Mouse (Mus musculus) heart, embryonic 12.5 days (tissue): ENCODE data around the gene Ntan1. TPM values are rescaled to one million over a fixed set of nuclear protein-coding genes. Genes with fewer than 3 reads are reported as not detected.
"Not testable (repeated sequence)": the region's sequence is repeated elsewhere in the genome, so short reads cannot be mapped to it uniquely, and the experiment has no call there.

ENCODE experiments used
- ATAC-seq: fragments of 200-750 bp; cut with Nextera tagmentation; 2 replicates; pipeline ENCODE4 v1.8.0; 2017; ENCODE audit warnings: moderate TSS enrichment, moderate library complexity; ENCODE audit not compliant: insufficient number of reproducible peaks, low FRiP score
- H3K27ac ChIP-seq: fragments of 300-500 bp; sonication (generic); 2 replicates; pipeline ENCODE4 v1.5.1; 2016; ENCODE audit warnings: mild to moderate bottlenecking, moderate library complexity; ENCODE audit not compliant: poor library complexity, severe bottlenecking
- H3K27me3 ChIP-seq: fragments of 300-500 bp; sonication (generic); replicated peaks from 2 replicates; pipeline ENCODE4 v1.6.1; 2016; ENCODE audit warnings: mild to moderate bottlenecking, moderate library complexity
- H3K36me3 ChIP-seq: fragments of 300-500 bp; sonication (generic); 2 replicates; pipeline ENCODE4 v1.6.1; 2016; ENCODE audit warnings: mild to moderate bottlenecking, moderate library complexity
- H3K4me1 ChIP-seq: fragments of 300-500 bp; sonication (generic); replicated peaks from 2 replicates; pipeline ENCODE4 v1.6.1; 2016; ENCODE audit warnings: mild to moderate bottlenecking
- H3K4me2 ChIP-seq: fragments of 300-500 bp; sonication (generic); 2 replicates; pipeline ENCODE4 v1.6.1; 2016; ENCODE audit warnings: mild to moderate bottlenecking, moderate library complexity
- H3K4me3 ChIP-seq: fragments of 300-500 bp; sonication (generic); 2 replicates; pipeline ENCODE4 v1.5.1; 2016; ENCODE audit warnings: mild to moderate bottlenecking
- H3K9ac ChIP-seq: fragments of 300-500 bp; sonication (generic); 2 replicates; pipeline ENCODE4 v1.6.1; 2016; ENCODE audit warnings: mild to moderate bottlenecking, moderate library complexity
- H3K9me3 ChIP-seq: fragments of 300-500 bp; sonication (generic); replicated peaks from 2 replicates; pipeline ENCODE4 v1.6.1; 2016; ENCODE audit warnings: mild to moderate bottlenecking, moderate library complexity
- WGBS: fragments of 180-500 bp; shearing (Covaris S2); methylation state at CpG from one replicate; pipeline ENCODE4 v1.1.7; 2016; 5-methylcytosine and 5-hydroxymethylcytosine counted together
- polyA plus RNA-seq: library from polyadenylated mRNA; unstranded; fragments of >200 nt; fragmentation: Nextera tagmentation; extraction: Ambion mirVana; gene quantifications from 2 replicates; pipeline ENCODE4 v1.2.1, GENCODE M21; 2016

The Ntan1 gene
- 144 and 145 TPM in 2 replicates for polyA plus RNA-seq

- peak; percentile 97 for ATAC-seq
- Histone ChIP-seq H3K27ac (peak within 1 kb of the TSS; percentile 91), H3K4me1 (peaks cover 28% of the 10 kb centered on the region), H3K27me3 (no peaks in the 10 kb centered on the region), H3K4me3 (peak within 1 kb of the TSS; percentile 84), H3K9me3 (no peaks in the 10 kb centered on the region), H3K36me3 (peaks cover 29% of the 10 kb centered on the region), H3K4me2 (peak within 1 kb of the TSS; percentile 87), H3K9ac (peak within 1 kb of the TSS; percentile 90)
- under 1% methylated on average over 57 of the region's 58 CpGs for WGBS
These were observed at the start of gene Ntan1 for GRCm38 (mm10) chr16:13818560-13819393. TSS of gene Ntan1 (plus strand) at chr16:13818845.

- WGBS: 71% methylated on average over 4 of the region's 4 CpGs
- not testable (repeated sequence) for H3K27me3 ChIP-seq
These were observed 47.0 kb upstream of the Ntan1 start for GRCm38 (mm10) chr16:13771603-13772002.

GRCm38 (mm10) chr16:13772051-13772450 is 46.6 kb upstream of the Ntan1 start:
- H3K27ac ChIP-seq, ATAC-seq: not testable (repeated sequence)
- 79% methylated on average over 5 of the region's 5 CpGs for WGBS

More at GRCm38 (mm10) chr16:13771603-13772002, 47.0 kb upstream of the Ntan1 start:
- H3K9me3 ChIP-seq, H3K4me3 ChIP-seq, H3K36me3 ChIP-seq, ATAC-seq, H3K9ac ChIP-seq, H3K27ac ChIP-seq, H3K4me1 ChIP-seq, H3K4me2 ChIP-seq: not testable (repeated sequence)

GRCm38 (mm10) chr16:13774011-13774410 is 44.6 kb upstream of the Ntan1 start:
- H3K4me3 ChIP-seq, H3K27ac ChIP-seq, ATAC-seq, H3K36me3 ChIP-seq, H3K9ac ChIP-seq, H3K4me2 ChIP-seq, H3K4me1 ChIP-seq, H3K27me3 ChIP-seq: not testable (repeated sequence)
- 79% methylated on average over 2 of the region's 2 CpGs for WGBS
- peaks cover 11% of the 10 kb centered on the region for H3K9me3 ChIP-seq

More at GRCm38 (mm10) chr16:13772051-13772450, 46.6 kb upstream of the Ntan1 start:
- H3K36me3 ChIP-seq, H3K9me3 ChIP-seq, H3K4me2 ChIP-seq, H3K4me1 ChIP-seq, H3K4me3 ChIP-seq, H3K27me3 ChIP-seq, H3K9ac ChIP-seq: not testable (repeated sequence)

- not testable (repeated sequence) for H3K27ac ChIP-seq, H3K4me1 ChIP-seq, H3K27me3 ChIP-seq, H3K4me3 ChIP-seq, H3K36me3 ChIP-seq, ATAC-seq, H3K4me2 ChIP-seq, H3K9ac ChIP-seq
- peaks cover 17% of the 10 kb centered on the region for H3K9me3 ChIP-seq
- WGBS: 81% methylated on average over 3 of the region's 3 CpGs
These were observed 44.0 kb upstream of the Ntan1 start for GRCm38 (mm10) chr16:13774651-13775050.

GRCm38 (mm10) chr16:13780353-13781036 is 38.1 kb upstream of the Ntan1 start, which contains the start of gene Rrn3:
TSS of gene Rrn3 (plus strand) at chr16:13780708.
- peaks cover 14% of the 10 kb centered on the region for H3K4me1 ChIP-seq
- under 1% methylated on average over 57 of the region's 57 CpGs for WGBS
- peaks cover 17% of the 10 kb centered on the region for H3K9me3 ChIP-seq
- H3K27me3 ChIP-seq: no peaks in the 10 kb centered on the region
- peak within 1 kb of the TSS; percentile 74 for H3K4me2 ChIP-seq
- H3K4me3 ChIP-seq: peak within 1 kb of the TSS; percentile 97
- peak within 1 kb of the TSS; percentile 94 for H3K9ac ChIP-seq
- H3K27ac ChIP-seq: peak within 1 kb of the TSS; percentile 78
- peak; percentile 98 for ATAC-seq
- H3K36me3 ChIP-seq: peaks cover 30% of the 10 kb centered on the region

- peak overlapping the region; percentile 42; the same call in 1 of the 2 replicates for H3K9ac ChIP-seq
- peaks cover 14% of the 10 kb centered on the region for H3K4me1 ChIP-seq
- H3K27ac ChIP-seq: no peak overlapping the region
- H3K27me3 ChIP-seq: no peaks in the 10 kb centered on the region
- H3K4me3 ChIP-seq: peak overlapping the region; percentile 97
- no peak for ATAC-seq
- peaks cover 37% of the 10 kb centered on the region for H3K36me3 ChIP-seq
- peaks cover 17% of the 10 kb centered on the region for H3K9me3 ChIP-seq
- H3K4me2 ChIP-seq: peak overlapping the region; percentile 74
- 26% methylated on average over 8 of the region's 8 CpGs for WGBS
These were observed 37.4 kb upstream of the Ntan1 start for GRCm38 (mm10) chr16:13781216-13781615.

GRCm38 (mm10) chr16:13785932-13786331 is 32.7 kb upstream of the Ntan1 start:
- 88% methylated on average over 3 of the region's 3 CpGs for WGBS
- no peaks in the 10 kb centered on the region for H3K27me3 ChIP-seq
- ATAC-seq: no peak
- H3K4me2 ChIP-seq: no peak overlapping the region
- H3K27ac ChIP-seq: no peak overlapping the region
- no peak overlapping the region for H3K9ac ChIP-seq
- no peak overlapping the region for H3K4me3 ChIP-seq
- H3K9me3 ChIP-seq: no peaks in the 10 kb centered on the region
- H3K4me1 ChIP-seq: peaks cover 8% of the 10 kb centered on the region
- H3K36me3 ChIP-seq: peaks cover 69% of the 10 kb centered on the region

- not testable (repeated sequence) for H3K27ac ChIP-seq, ATAC-seq
- 91% methylated on average over 2 of the region's 2 CpGs for WGBS
These were observed 25.2 kb upstream of the Ntan1 start for GRCm38 (mm10) chr16:13793441-13793840.

GRCm38 (mm10) chr16:13796746-13797175 is 21.9 kb upstream of the Ntan1 start:
- WGBS: 89% methylated on average over 5 of the region's 5 CpGs
- peaks cover 91% of the 10 kb centered on the region for H3K36me3 ChIP-seq
- no peak overlapping the region for H3K4me2 ChIP-seq

More at GRCm38 (mm10) chr16:13793441-13793840, 25.2 kb upstream of the Ntan1 start:
- H3K36me3 ChIP-seq: peaks cover 83% of the 10 kb centered on the region
- not testable (repeated sequence) for H3K9me3 ChIP-seq, H3K27me3 ChIP-seq, H3K4me3 ChIP-seq, H3K4me2 ChIP-seq, H3K9ac ChIP-seq, H3K4me1 ChIP-seq

GRCm38 (mm10) chr16:13801231-13801630 is 17.4 kb upstream of the Ntan1 start:
- Histone ChIP-seq H3K4me1 (no peaks in the 10 kb centered on the region), H3K9ac (no peak overlapping the region), H3K27me3 (no peaks in the 10 kb centered on the region), H3K4me2 (no peak overlapping the region), H3K27ac (no peak overlapping the region), H3K9me3 (no peaks in the 10 kb centered on the region), H3K36me3 (peaks cover 86% of the 10 kb centered on the region), H3K4me3 (no peak overlapping the region)
- 90% methylated on average over 4 of the region's 4 CpGs for WGBS
- no peak for ATAC-seq

More at GRCm38 (mm10) chr16:13796746-13797175, 21.9 kb upstream of the Ntan1 start:
- Histone ChIP-seq H3K4me3 (no peak overlapping the region), H3K4me1 (no peaks in the 10 kb centered on the region), H3K27me3 (no peaks in the 10 kb centered on the region), H3K9ac (no peak overlapping the region), H3K27ac (no peak overlapping the region), H3K9me3 (no peaks in the 10 kb centered on the region)
- no peak for ATAC-seq
